Mouse (Mus musculus) urinary bladder, postnatal 25 days (tissue): ENCODE measurements around the gene Slc51b.

Experiments used
- DNase-seq: peaks from one replicate; pipeline ENCODE4 v3.0.0; 2022; ENCODE audit warnings: low spot score

The Slc51b gene

DNA sequence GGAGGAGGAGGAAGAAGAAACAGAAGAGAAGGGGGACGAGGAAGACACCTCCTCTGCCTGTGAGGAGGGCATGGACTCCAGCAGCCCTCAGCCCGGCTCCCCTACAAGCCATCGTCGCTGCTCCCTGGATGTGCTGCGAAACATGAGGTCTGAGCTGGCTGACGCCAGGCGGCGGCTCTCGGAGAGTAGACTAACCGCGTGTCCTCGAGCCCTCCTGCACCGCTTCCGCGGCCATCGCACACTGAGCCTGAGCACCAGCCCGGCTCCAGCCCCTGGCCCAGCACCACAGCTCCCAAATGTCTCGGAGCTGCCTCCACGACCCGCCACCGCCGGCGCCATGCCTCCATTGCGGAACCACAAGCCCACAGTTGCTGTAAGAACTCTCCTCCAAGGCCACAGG lies 51.0 kb downstream of the Slc51b start:
- no peak for DNase-seq

DNA sequence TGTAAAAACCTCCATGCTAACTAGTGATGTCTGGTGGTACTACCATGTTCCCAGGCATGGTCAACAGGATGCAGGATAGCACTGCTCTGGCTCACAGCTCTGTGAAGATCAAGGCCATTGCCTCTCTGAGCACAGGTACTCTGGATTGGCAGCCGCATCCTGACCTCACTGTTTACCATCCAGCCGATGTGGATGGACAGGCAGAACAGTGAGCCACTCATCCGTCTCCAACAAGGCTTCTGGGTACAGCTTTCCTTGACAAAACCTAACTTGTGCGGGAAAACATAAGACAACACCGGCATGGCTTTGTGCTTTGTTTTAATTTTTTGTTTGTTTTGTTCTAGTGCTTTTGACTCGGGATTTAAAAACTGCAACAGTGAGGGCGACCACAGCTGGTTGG lies 57.0 kb downstream of the Slc51b start:
- no peak for DNase-seq

DNA sequence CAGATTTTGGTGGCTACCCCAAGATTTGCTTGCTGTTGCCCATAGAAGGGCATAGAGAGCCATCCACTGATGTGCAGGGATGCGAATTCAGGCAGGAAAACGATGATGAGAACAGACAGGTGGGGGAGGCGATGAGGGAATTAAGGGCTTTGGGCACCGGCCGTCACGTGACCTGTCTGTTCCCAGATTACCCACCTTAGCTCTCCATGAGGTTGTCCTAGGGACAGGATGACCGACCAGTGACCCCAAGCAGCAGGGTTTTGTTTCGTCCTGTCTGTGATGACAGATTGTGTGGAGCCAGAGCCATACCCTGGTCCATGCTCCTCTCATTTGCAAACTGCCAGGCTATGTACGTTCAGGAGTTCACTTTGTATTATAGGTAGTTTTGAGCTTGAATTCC lies 59.1 kb downstream of the Slc51b start:
- no peak for DNase-seq
